Mouse (Mus musculus) embryonic facial prominence, embryonic 11.5 days (tissue): ENCODE data around the gene Gramd1a. TPM values are rescaled to one million over a fixed set of nuclear protein-coding genes. Genes with fewer than 3 reads are reported as not detected.
A peak's percentile ranks its signal among the peaks of the same experiment; 100 is the strongest.

Experiments
- ATAC-seq: fragments of 200-750 bp; cut with Nextera tagmentation; replicated peaks from 2 replicates; pipeline ENCODE4 v1.8.0; 2017; ENCODE audit warnings: low read depth; ENCODE audit not compliant: insufficient number of reproducible peaks, low FRiP score, low TSS enrichment
- DNase-seq: peaks from one replicate; pipeline ENCODE4 v3.0.0-alpha.2; 2015; ENCODE audit warnings: low spot score
- H3K27ac ChIP-seq: fragments of 300-500 bp; sonication (generic); replicated peaks from 2 replicates; pipeline ENCODE4 v1.5.1; 2014; ENCODE audit warnings: mild to moderate bottlenecking, low read depth, low read length, control low read depth
- H3K27me3 ChIP-seq: fragments of 300-500 bp; sonication (generic); 2 replicates; pipeline ENCODE4 v1.6.1; 2014; ENCODE audit warnings: mild to moderate bottlenecking, low read length, moderate library complexity, mixed read lengths; ENCODE audit not compliant: control insufficient read depth, insufficient read depth
- H3K36me3 ChIP-seq: fragments of 300-500 bp; sonication (generic); replicated peaks from 2 replicates; pipeline ENCODE4 v1.6.1; 2014; ENCODE audit warnings: low read depth, mild to moderate bottlenecking, low read length, moderate library complexity, mixed read lengths; ENCODE audit not compliant: control insufficient read depth, insufficient read depth
- H3K4me1 ChIP-seq: fragments of 300-500 bp; sonication (generic); 2 replicates; pipeline ENCODE4 v1.6.1; 2014; ENCODE audit warnings: low read length, mixed read lengths; ENCODE audit not compliant: control insufficient read depth, insufficient read depth
- H3K4me2 ChIP-seq: fragments of 300-500 bp; sonication (generic); 2 replicates; pipeline ENCODE4 v1.6.1; 2014; ENCODE audit warnings: low read depth, mild to moderate bottlenecking, control low read depth, low read length, moderate library complexity
- H3K4me3 ChIP-seq: fragments of 300-500 bp; sonication (generic); 2 replicates; pipeline ENCODE4 v1.5.1; 2014; ENCODE audit warnings: low read depth, low read length, control low read depth
- H3K9ac ChIP-seq: fragments of 300-500 bp; sonication (generic); replicated peaks from 2 replicates; pipeline ENCODE4 v1.6.1; 2014; ENCODE audit warnings: mild to moderate bottlenecking, control low read depth, low read length
- H3K9me3 ChIP-seq: fragments of 300-500 bp; sonication (generic); replicated peaks from 2 replicates; pipeline ENCODE4 v1.6.1; 2016; ENCODE audit warnings: mild to moderate bottlenecking, low read length, inconsistent platforms, mixed read lengths; ENCODE audit not compliant: control insufficient read depth
- WGBS: fragments of 180-500 bp; shearing (Covaris S2); extraction: QIAGEN DNeasy Blood & Tissue Kit; methylation state at CpG from one replicate; pipeline ENCODE4 v1.1.7; 2014; 5-methylcytosine and 5-hydroxymethylcytosine counted together
- polyA plus RNA-seq: library from polyadenylated mRNA; unstranded; fragments of >200 nt; fragmentation: Nextera tagmentation; extraction: Ambion mirVana; gene quantifications from 2 replicates; pipeline ENCODE4 v1.2.1, GENCODE M21; 2014

The Gramd1a gene
- polyA plus RNA-seq, 1 experiment from 2014 or later, result 76.7 TPM

DNA sequence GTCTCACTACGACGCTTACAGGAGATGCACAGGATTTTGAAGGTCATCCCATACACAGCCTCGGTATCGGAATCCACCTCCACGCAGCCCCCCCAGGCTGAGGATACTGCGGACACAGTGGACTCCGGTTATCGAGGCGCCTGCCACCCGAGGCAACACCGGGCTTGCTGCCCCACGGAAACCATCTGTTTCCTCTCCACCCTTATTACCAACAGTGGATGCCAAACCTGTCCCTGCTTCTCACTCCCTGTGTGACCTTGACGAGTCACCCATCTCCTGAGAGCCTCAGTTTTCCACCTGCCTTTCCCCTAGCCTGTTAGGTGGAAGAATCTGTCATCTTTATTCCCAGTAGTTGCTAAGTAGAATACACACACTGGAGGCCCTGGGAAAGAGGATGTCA, 30.6 kb downstream of the Gramd1a start:
- Histone ChIP-seq H3K4me3 (no peak overlapping the region), H3K27me3 (peaks cover 19% of the 10 kb centered on the region), H3K36me3 (peaks cover 3% of the 10 kb centered on the region; the same call in 1 of the 2 replicates), H3K4me2 (no peak overlapping the region), H3K27ac (no peak overlapping the region), H3K9me3 (no peaks in the 10 kb centered on the region), H3K4me1 (peaks cover 4% of the 10 kb centered on the region), H3K9ac (no peak overlapping the region)
- 79% methylated on average over 13 of the region's 13 CpGs for WGBS
- DNase-seq (no peak), ATAC-seq (no peak)

GRCm38 (mm10) chr7:31124381-31124780, 31.3 kb downstream of the Gramd1a start:
- H3K4me2 ChIP-seq, result no peak overlapping the region
- no peak for ATAC-seq
- H3K9me3 ChIP-seq, result no peaks in the 10 kb centered on the region
- peaks cover 19% of the 10 kb centered on the region for H3K27me3 ChIP-seq
- no peak for DNase-seq
- no peak overlapping the region for H3K9ac ChIP-seq
- no peak overlapping the region for H3K4me3 ChIP-seq
- peaks cover 3% of the 10 kb centered on the region; the same call in 1 of the 2 replicates for H3K36me3 ChIP-seq
- WGBS, result 84% methylated on average over 5 of the region's 5 CpGs
- no peak overlapping the region for H3K27ac ChIP-seq
- peaks cover 4% of the 10 kb centered on the region for H3K4me1 ChIP-seq

DNA sequence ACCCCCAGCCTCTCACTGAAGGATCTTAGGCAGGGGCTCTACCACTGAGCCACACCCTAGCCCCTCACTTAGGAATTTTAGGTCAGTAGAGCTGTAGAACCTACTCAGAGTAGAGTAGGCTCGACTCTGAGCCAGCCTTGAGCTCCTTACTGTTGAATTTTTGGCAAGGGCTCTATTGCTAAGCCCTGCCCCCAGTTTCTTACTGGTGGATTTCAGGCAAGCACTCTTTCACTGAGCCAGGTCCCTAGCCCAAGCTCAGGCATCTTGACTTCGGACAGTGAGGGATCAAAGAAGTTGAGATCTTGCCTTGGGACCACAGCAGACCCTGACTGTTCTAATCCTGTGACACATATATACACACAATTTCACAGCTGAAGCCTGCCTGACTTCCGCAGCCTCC, 32.0 kb downstream of the Gramd1a start:
- ATAC-seq (no peak), DNase-seq (no peak)
- Histone ChIP-seq H3K36me3 (no peaks in the 10 kb centered on the region), H3K4me3 (no peak overlapping the region), H3K27ac (no peak overlapping the region), H3K27me3 (peaks cover 19% of the 10 kb centered on the region), H3K4me2 (no peak overlapping the region), H3K9me3 (no peaks in the 10 kb centered on the region), H3K9ac (no peak overlapping the region), H3K4me1 (peaks cover 4% of the 10 kb centered on the region)
- 89% methylated on average over 3 of the region's 3 CpGs for WGBS

GRCm38 (mm10) chr7:31122641-31123631, 32.8 kb downstream of the Gramd1a start:
- no peak overlapping the region for H3K4me3 ChIP-seq
- no peak overlapping the region for H3K4me2 ChIP-seq
- no peak overlapping the region for H3K27ac ChIP-seq
- no peak for ATAC-seq
- no peak overlapping the region for H3K9ac ChIP-seq
- 86% methylated on average over 16 of the region's 16 CpGs for whole genome bisulfite sequencing
- no peaks in the 10 kb centered on the region for H3K9me3 ChIP-seq
- H3K36me3 ChIP-seq, result no peaks in the 10 kb centered on the region
- no peak for DNase-seq
- peaks cover 4% of the 10 kb centered on the region for H3K4me1 ChIP-seq
- H3K27me3 ChIP-seq, result peaks cover 19% of the 10 kb centered on the region

DNA sequence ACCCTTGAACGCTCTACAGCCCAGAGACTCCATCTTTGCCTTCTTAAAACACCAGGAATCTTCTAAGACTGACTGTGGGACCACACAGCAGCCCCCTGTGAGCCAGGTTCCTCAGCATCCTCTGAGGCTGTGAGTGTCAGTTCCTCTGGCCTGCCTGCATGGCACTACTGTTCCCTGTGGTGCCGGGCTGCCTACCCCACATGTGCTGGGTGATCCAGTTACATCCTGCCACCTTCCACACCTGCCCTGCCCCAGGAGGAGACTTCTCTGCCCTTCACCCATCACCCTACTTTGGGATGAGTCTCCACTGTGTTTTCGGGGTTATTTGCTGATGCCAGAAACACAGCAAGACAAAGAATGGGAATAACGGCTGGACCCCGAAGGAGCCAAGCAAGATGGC, 36.1 kb downstream of the Gramd1a start:
- Histone ChIP-seq H3K27me3 (peaks cover 2% of the 10 kb centered on the region; the same call in 1 of the 2 replicates), H3K36me3 (no peaks in the 10 kb centered on the region), H3K4me2 (no peak overlapping the region), H3K9me3 (no peaks in the 10 kb centered on the region), H3K4me3 (no peak overlapping the region), H3K9ac (no peak overlapping the region), H3K4me1 (peaks cover 3% of the 10 kb centered on the region; the same call in 1 of the 2 replicates), H3K27ac (no peak overlapping the region)
- ATAC-seq (no peak), DNase-seq (no peak)
- 85% methylated on average over 5 of the region's 5 CpGs for WGBS

DNA sequence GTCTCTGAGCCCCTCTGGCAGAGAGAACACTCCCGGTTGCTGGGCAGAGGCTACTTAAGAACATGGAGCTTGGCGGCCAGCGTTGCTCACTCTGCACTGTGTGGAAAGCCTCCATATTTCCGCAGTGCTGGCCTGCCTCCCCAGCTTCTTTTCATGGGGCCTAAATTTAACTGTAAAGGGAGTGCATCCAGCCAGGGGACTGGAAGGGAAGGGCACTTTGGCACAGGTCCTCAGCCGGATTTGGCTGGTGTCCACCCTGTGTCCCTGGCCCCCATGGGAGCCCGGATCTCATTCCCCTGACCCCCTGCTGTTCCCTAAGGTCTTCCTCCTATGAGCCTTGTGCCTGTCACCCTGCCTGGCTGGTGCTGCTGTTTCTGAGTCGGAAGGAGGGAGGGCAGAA, 37.2 kb downstream of the Gramd1a start:
- DNase-seq, result no peak
- 71% methylated on average over 7 of the region's 7 CpGs for WGBS

DNA sequence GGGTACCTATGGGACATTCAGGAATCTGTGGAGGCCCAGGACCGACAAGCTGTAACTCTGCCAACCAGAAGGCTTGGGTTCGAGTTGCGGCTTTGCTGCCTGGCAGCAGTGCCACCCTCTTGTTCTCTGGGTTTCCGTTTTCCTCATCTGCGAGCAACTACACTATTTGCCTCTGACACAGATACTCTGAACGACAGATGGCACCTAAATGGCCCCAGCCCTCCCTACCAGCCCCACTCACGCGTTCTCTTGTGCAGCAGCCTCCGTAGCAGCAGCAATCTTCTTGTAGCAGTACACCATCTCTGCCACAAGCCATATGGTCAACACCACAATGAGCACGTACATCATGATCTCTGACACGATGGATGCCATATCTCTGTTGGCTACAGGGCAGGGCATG, 38.2 kb downstream of the Gramd1a start:
- DNase-seq (no peak), ATAC-seq (no peak)
- Histone ChIP-seq H3K9ac (no peak overlapping the region), H3K36me3 (no peaks in the 10 kb centered on the region), H3K4me3 (no peak overlapping the region), H3K27me3 (peaks cover 2% of the 10 kb centered on the region; the same call in 1 of the 2 replicates), H3K9me3 (no peaks in the 10 kb centered on the region), H3K4me2 (no peak overlapping the region), H3K4me1 (peaks cover 3% of the 10 kb centered on the region; the same call in 1 of the 2 replicates), H3K27ac (no peak overlapping the region)
- 89% methylated on average over 11 of the region's 11 CpGs for WGBS

More for the DNA sequence above, 37.2 kb downstream of the Gramd1a start:
- peaks cover 3% of the 10 kb centered on the region; the same call in 1 of the 2 replicates for H3K4me1 ChIP-seq
- no peak overlapping the region for H3K4me3 ChIP-seq
- H3K27me3 ChIP-seq, result peaks cover 2% of the 10 kb centered on the region; the same call in 1 of the 2 replicates
- no peak overlapping the region for H3K4me2 ChIP-seq
- ATAC-seq, result no peak
- H3K9ac ChIP-seq, result no peak overlapping the region
- no peak overlapping the region for H3K27ac ChIP-seq
- no peaks in the 10 kb centered on the region for H3K36me3 ChIP-seq
- no peaks in the 10 kb centered on the region for H3K9me3 ChIP-seq

DNA sequence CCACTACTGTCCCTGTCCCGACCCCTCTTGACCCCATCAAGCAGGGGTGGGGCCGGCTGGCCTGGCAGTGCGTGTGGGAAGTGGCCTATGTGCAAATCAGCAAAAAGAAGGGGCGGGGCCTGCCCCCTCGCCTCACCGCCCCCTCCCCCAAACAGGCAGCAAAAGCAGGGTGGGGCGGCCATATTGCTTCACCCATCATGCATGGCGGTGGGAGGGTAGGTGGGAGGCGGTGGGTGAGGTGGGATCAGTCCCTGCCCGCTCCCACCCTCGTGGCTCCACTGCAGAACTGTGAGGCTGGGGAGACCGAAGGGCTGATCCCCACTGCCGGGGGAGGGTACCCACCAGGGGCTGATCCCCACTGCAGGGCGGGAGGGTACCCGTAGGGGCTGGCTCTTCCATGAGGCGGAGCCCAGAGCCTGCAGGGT, 39.0 kb downstream of the Gramd1a start:
- Histone ChIP-seq H3K4me3 (no peak overlapping the region), H3K4me2 (no peak overlapping the region), H3K27me3 (peaks cover 2% of the 10 kb centered on the region; the same call in 1 of the 2 replicates), H3K27ac (no peak overlapping the region), H3K9me3 (no peaks in the 10 kb centered on the region), H3K4me1 (peaks cover 3% of the 10 kb centered on the region; the same call in 1 of the 2 replicates), H3K9ac (no peak overlapping the region), H3K36me3 (no peaks in the 10 kb centered on the region)
- ATAC-seq (0 out of 2 replicates have a peak, but pooled peaks have one; percentile 39), DNase-seq (peak; percentile 24)
- 31% methylated on average over 16 of the region's 16 CpGs for WGBS
